Mouse (Mus musculus) liver, embryonic 14.5 days (tissue): ENCODE measurements around the gene Cd2.

Experiments used
- CTCF ChIP-seq: IDR thresholded peaks from 2 replicates; pipeline ENCODE4 v1.5.1; 2016; ENCODE audit warnings: antibody characterized with exemption, low read depth, control low read depth
- EP300 ChIP-seq: IDR thresholded peaks from 2 replicates; pipeline ENCODE4 v1.6.1; 2016; ENCODE audit warnings: antibody characterized with exemption, low read depth

- no peak for TF ChIP-seq CTCF
- TF ChIP-seq EP300, result no peak
These were observed 18.4 kb upstream of the Cd2 start for GRCm38 (mm10) chr3:101306090-101306489.
